Mouse (Mus musculus) splenic B cell, adult 2 months (primary cell): ENCODE data around the gene Arid4a.

Source experiments
- DNase-seq: peaks from one replicate; pipeline ENCODE4 v3.0.0-alpha.2; 2011; ENCODE audit warnings: low read depth, low spot score
- H3K27me3 ChIP-seq: 2 replicates; pipeline ENCODE4 v1.6.1; 2012; ENCODE audit warnings: mild to moderate bottlenecking, low read length, moderate library complexity, mixed read lengths; ENCODE audit not compliant: control insufficient read depth, poor library complexity, insufficient read depth, severe bottlenecking
- H3K36me3 ChIP-seq: 2 replicates; pipeline ENCODE4 v1.6.1; 2012; ENCODE audit warnings: mild to moderate bottlenecking, low read length, moderate library complexity, mixed read lengths; ENCODE audit not compliant: control insufficient read depth, poor library complexity, insufficient read depth, severe bottlenecking

Arid4a gene

GRCm38 (mm10) chr12:71035826-71036225 is 20.0 kb downstream of the Arid4a start:
- H3K27me3 ChIP-seq = no peaks in the 10 kb centered on the region
- DNase-seq = no peak
- peaks cover 8% of the 10 kb centered on the region; the same call in 1 of the 2 replicates for H3K36me3 ChIP-seq

- Histone ChIP-seq H3K27me3 (no peaks in the 10 kb centered on the region), H3K36me3 (peaks cover 9% of the 10 kb centered on the region)
- peak; percentile 19 for DNase-seq
These were observed 21.1 kb downstream of the Arid4a start for GRCm38 (mm10) chr12:71036729-71037404.

- DNase-seq = peak; percentile 72
- Histone ChIP-seq H3K36me3 (peaks cover 9% of the 10 kb centered on the region), H3K27me3 (no peaks in the 10 kb centered on the region)
These were observed 24.7 kb downstream of the Arid4a start for GRCm38 (mm10) chr12:71040462-71040861.

- peaks cover 13% of the 10 kb centered on the region for H3K36me3 ChIP-seq
- DNase-seq = no peak
- H3K27me3 ChIP-seq = no peaks in the 10 kb centered on the region
These were observed 26.7 kb downstream of the Arid4a start for GRCm38 (mm10) chr12:71042451-71042850.

DNA sequence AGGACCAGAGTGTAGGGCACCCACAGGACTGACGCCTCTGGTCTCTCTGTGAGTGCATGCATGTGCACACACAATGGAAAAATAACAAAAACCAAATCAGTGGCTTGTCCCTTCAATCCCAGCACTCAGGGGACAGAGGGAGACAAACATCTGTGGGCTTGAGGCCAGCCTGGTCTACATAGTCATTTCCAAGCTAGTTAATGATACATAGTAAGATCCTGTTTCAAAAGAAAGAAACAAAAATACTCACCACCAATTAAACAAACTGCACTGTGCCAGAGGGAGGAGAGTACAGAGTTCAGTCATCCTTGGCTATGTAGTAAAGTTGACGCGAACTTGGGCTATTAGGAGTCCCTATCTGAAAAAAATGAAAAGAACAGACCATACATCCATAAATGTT is 27.8 kb downstream of the Arid4a start:
- H3K27me3 ChIP-seq = no peaks in the 10 kb centered on the region
- H3K36me3 ChIP-seq = peaks cover 13% of the 10 kb centered on the region
- no peak for DNase-seq

DNA sequence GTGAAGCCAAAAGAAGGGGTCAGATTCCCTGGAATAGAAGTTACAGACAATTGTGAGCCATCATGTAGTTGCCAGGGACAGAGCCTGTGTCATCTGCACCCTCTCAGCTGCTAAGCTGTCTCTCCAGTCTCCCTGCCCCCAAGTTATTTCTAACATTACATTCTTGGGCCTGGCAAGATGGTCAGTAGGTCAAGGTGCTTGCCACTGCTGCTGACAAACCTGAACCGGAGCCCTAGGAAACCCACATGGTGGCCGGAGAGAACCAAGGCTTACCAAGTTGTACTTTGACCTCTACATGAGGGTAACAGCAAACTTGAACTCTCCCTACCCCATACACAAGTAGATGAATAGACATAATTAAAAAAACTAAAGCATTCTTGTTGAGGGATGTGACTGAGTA is 28.7 kb downstream of the Arid4a start:
- H3K27me3 ChIP-seq = no peaks in the 10 kb centered on the region
- DNase-seq = no peak
- H3K36me3 ChIP-seq = peaks cover 13% of the 10 kb centered on the region

GRCm38 (mm10) chr12:71046501-71046900 is 30.7 kb downstream of the Arid4a start:
- DNase-seq = no peak
- Histone ChIP-seq H3K36me3 (peaks cover 13% of the 10 kb centered on the region), H3K27me3 (no peaks in the 10 kb centered on the region)

GRCm38 (mm10) chr12:71047473-71048078 is 31.8 kb downstream of the Arid4a start:
- Histone ChIP-seq H3K36me3 (peaks cover 13% of the 10 kb centered on the region; the same call in 1 of the 2 replicates), H3K27me3 (no peaks in the 10 kb centered on the region)
- DNase-seq = no peak

DNA sequence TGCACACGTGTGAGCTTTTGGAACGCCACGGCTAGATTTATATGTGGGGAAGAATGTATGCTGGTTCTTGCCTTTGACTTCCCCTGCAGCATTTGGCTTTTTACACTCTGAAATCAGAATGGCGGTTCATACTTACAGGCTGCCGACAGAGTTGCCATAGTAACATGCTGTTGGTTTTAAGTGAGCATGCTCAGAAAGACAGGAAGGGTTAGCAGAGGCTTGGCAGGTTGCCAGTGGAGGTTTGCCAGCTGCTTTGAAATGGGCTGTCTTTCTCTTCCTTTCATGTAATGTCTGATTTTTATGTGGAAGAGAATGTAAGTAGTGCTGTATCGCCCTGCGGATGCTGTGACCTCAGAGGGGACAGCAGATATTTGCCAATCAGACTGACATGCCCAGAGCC is 32.3 kb downstream of the Arid4a start:
- peaks cover 13% of the 10 kb centered on the region; the same call in 1 of the 2 replicates for H3K36me3 ChIP-seq
- DNase-seq = peak; percentile 94
- peaks cover 2% of the 10 kb centered on the region; the same call in 1 of the 2 replicates for H3K27me3 ChIP-seq

GRCm38 (mm10) chr12:71048561-71048960 is 32.8 kb downstream of the Arid4a start:
- Histone ChIP-seq H3K36me3 (peaks cover 13% of the 10 kb centered on the region; the same call in 1 of the 2 replicates), H3K27me3 (peaks cover 2% of the 10 kb centered on the region; the same call in 1 of the 2 replicates)
- DNase-seq = no peak

GRCm38 (mm10) chr12:71049596-71050265 is 33.9 kb downstream of the Arid4a start:
- peaks cover 2% of the 10 kb centered on the region; the same call in 1 of the 2 replicates for H3K27me3 ChIP-seq
- H3K36me3 ChIP-seq = peaks cover 9% of the 10 kb centered on the region
- no peak for DNase-seq

DNA sequence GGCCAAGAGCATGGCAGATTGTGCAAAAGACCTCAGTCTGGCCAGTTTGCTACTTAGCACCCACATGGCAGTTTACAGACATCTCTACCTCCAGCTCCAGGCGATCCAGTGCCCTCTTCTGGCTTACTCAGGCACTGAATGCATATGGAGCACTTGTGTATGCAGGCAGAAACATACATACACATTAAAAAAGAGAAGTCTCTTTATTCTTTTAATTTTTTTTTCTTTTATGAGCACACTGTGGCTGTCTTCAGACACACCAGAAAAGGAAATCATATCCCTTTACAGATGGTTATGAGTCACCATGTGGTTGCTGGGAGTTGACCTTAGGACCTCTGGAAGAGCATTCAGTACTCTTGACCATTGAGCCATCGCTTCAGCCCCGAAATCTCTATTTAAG is 35.3 kb downstream of the Arid4a start:
- H3K27me3 ChIP-seq = peaks cover 2% of the 10 kb centered on the region; the same call in 1 of the 2 replicates
- DNase-seq = peak; percentile 84

DNA sequence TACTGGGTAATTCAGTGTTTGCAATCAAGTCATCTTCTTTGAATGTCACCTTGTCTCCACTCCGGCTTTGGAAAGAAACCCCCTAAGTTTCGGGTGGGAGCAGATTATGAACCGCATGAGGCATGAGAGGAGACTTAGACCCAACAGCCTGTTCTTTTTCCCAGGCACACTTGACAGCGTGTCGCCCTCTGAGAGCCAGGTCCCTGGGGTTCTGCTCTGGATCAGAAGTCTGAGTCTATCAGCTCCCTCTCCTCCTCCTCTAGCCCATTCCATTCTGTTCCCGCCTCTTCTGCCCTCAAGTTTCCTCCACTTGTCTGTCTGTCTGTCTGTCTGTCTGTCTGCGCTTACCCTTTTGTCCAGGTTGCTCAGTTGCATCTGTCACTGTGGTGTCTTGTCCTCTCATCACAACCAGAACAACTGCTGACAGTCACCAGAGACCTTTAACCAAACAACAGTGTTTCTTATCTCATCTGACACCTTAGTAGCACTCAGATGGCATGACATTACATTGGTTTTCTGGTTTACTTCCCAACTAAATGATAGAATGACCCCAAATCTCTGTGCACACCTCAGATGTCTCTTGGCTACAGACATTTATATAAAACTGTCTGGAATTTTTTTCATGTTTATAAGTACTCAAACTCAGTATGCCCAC is 36.7 kb downstream of the Arid4a start:
- DNase-seq = no peak
- Histone ChIP-seq H3K36me3 (peaks cover 3% of the 10 kb centered on the region; the same call in 1 of the 2 replicates), H3K27me3 (peaks cover 2% of the 10 kb centered on the region; the same call in 1 of the 2 replicates)

More for the DNA sequence above, 35.3 kb downstream of the Arid4a start:
- H3K36me3 ChIP-seq = peaks cover 8% of the 10 kb centered on the region

GRCm38 (mm10) chr12:71053031-71053430 is 37.2 kb downstream of the Arid4a start:
- H3K36me3 ChIP-seq = peaks cover 3% of the 10 kb centered on the region; the same call in 1 of the 2 replicates
- peaks cover 2% of the 10 kb centered on the region; the same call in 1 of the 2 replicates for H3K27me3 ChIP-seq
- no peak for DNase-seq
